Mouse (Mus musculus) midbrain, embryonic 14.5 days (tissue): Measurements from ENCODE around the gene Dab1. TPM values are rescaled to one million over a fixed set of nuclear protein-coding genes. Genes with fewer than 3 reads are reported as not detected.

Experiments used
- ATAC-seq: fragments of 200-750 bp; cut with Nextera tagmentation; 2 replicates; pipeline ENCODE4 v1.8.0; 2017; ENCODE audit warnings: moderate number of reproducible peaks, moderate library complexity; ENCODE audit not compliant: low FRiP score, low TSS enrichment
- DNase-seq: peaks from one replicate; pipeline ENCODE4 v3.0.0-alpha.2; 2015
- H3K27ac ChIP-seq: fragments of 300-500 bp; sonication (generic); replicated peaks from 2 replicates; pipeline ENCODE4 v1.5.1; 2014; ENCODE audit warnings: mild to moderate bottlenecking, low read depth, low read length, moderate library complexity
- H3K27me3 ChIP-seq: fragments of 300-500 bp; sonication (generic); 2 replicates; pipeline ENCODE4 v1.6.1; 2014; ENCODE audit warnings: low read length, control low read depth, mixed read lengths; ENCODE audit not compliant: control insufficient read depth, insufficient read depth
- H3K36me3 ChIP-seq: fragments of 300-500 bp; sonication (generic); 2 replicates; pipeline ENCODE4 v1.6.1; 2014; ENCODE audit warnings: low read length, control low read depth; ENCODE audit not compliant: control insufficient read depth, insufficient read depth
- H3K4me1 ChIP-seq: fragments of 300-500 bp; sonication (generic); 2 replicates; pipeline ENCODE4 v1.6.1; 2014; ENCODE audit warnings: mild to moderate bottlenecking, antibody characterized with exemption, low read length, control low read depth; ENCODE audit not compliant: control insufficient read depth, insufficient read depth
- H3K4me2 ChIP-seq: fragments of 300-500 bp; sonication (generic); 2 replicates; pipeline ENCODE4 v1.6.1; 2014; ENCODE audit warnings: mild to moderate bottlenecking, low read length, moderate library complexity
- H3K4me3 ChIP-seq: fragments of 300-500 bp; sonication (generic); replicated peaks from 2 replicates; pipeline ENCODE4 v1.5.1; 2014; ENCODE audit warnings: low read depth, low read length
- H3K9ac ChIP-seq: fragments of 300-500 bp; sonication (generic); replicated peaks from 2 replicates; pipeline ENCODE4 v1.6.1; 2014; ENCODE audit warnings: mild to moderate bottlenecking, low read length, moderate library complexity
- H3K9me3 ChIP-seq: fragments of 300-500 bp; sonication (generic); 2 replicates; pipeline ENCODE4 v1.6.1; 2016; ENCODE audit warnings: low read length, control low read depth, mixed read lengths; ENCODE audit not compliant: control insufficient read depth
- WGBS: fragments of 180-500 bp; shearing (Covaris S2); extraction: QIAGEN DNeasy Blood & Tissue Kit; methylation state at CpG from one replicate; pipeline ENCODE4 v1.1.7; 2014; 5-methylcytosine and 5-hydroxymethylcytosine counted together
- polyA plus RNA-seq: library from polyadenylated mRNA; unstranded; fragments of >200 nt; fragmentation: Nextera tagmentation; extraction: Ambion mirVana; gene quantifications from 2 replicates; pipeline ENCODE4 v1.2.1, GENCODE M21; 2014

Gene Dab1
- polyA plus RNA-seq, 1 experiment from 2014 or later = 146 TPM

- Histone ChIP-seq H3K27ac (no peak overlapping the region), H3K4me2 (no peak overlapping the region), H3K9ac (no peak overlapping the region), H3K27me3 (no peaks in the 10 kb centered on the region), H3K4me1 (0 out of 2 replicates have a peak, but pooled peaks cover 3% of the 10 kb centered on the region), H3K36me3 (no peaks in the 10 kb centered on the region), H3K4me3 (no peak overlapping the region), H3K9me3 (no peaks in the 10 kb centered on the region)
- no peak for ATAC-seq
- no peak for DNase-seq
- WGBS = 88% methylated on average over 6 of the region's 6 CpGs
Observed at GRCm38 (mm10) chr4:104668061-104668460, 1048.9 kb downstream of the Dab1 start.

GRCm38 (mm10) chr4:104669406-104669805, 1050.2 kb downstream of the Dab1 start:
- DNase-seq (no peak), ATAC-seq (no peak)
- no peaks in the 10 kb centered on the region for H3K9me3 ChIP-seq
- H3K27me3 ChIP-seq = no peaks in the 10 kb centered on the region
- no peak overlapping the region for H3K4me3 ChIP-seq
- no peak overlapping the region for H3K4me2 ChIP-seq
- H3K4me1 ChIP-seq = 0 out of 2 replicates have a peak, but pooled peaks cover 3% of the 10 kb centered on the region
- H3K9ac ChIP-seq = no peak overlapping the region
- 92% methylated on average over 3 of the region's 3 CpGs for WGBS
- no peak overlapping the region for H3K27ac ChIP-seq
- no peaks in the 10 kb centered on the region for H3K36me3 ChIP-seq

- H3K36me3 ChIP-seq = no peaks in the 10 kb centered on the region
- ATAC-seq = no peak
- DNase-seq = no peak
- H3K9ac ChIP-seq = no peak overlapping the region
- no peaks in the 10 kb centered on the region for H3K27me3 ChIP-seq
- 0 out of 2 replicates have a peak, but pooled peaks cover 3% of the 10 kb centered on the region for H3K4me1 ChIP-seq
- H3K4me2 ChIP-seq = no peak overlapping the region
- no peak overlapping the region for H3K4me3 ChIP-seq
- no peak overlapping the region for H3K27ac ChIP-seq
- H3K9me3 ChIP-seq = no peaks in the 10 kb centered on the region
Observed at GRCm38 (mm10) chr4:104670741-104671140, 1051.6 kb downstream of the Dab1 start.

GRCm38 (mm10) chr4:104673317-104673716, 1054.2 kb downstream of the Dab1 start:
- DNase-seq (no peak), ATAC-seq (no peak)
- Histone ChIP-seq H3K27ac (no peak overlapping the region), H3K9me3 (no peaks in the 10 kb centered on the region), H3K4me3 (no peak overlapping the region), H3K4me2 (no peak overlapping the region), H3K36me3 (no peaks in the 10 kb centered on the region), H3K27me3 (no peaks in the 10 kb centered on the region), H3K4me1 (0 out of 2 replicates have a peak, but pooled peaks cover 3% of the 10 kb centered on the region), H3K9ac (no peak overlapping the region)
- WGBS = 76% methylated on average over 3 of the region's 3 CpGs

- no peak for ATAC-seq
- H3K4me2 ChIP-seq = no peak overlapping the region
- H3K9ac ChIP-seq = no peak overlapping the region
- WGBS = 95% methylated on average over 5 of the region's 5 CpGs
- no peak overlapping the region for H3K4me3 ChIP-seq
- H3K9me3 ChIP-seq = no peaks in the 10 kb centered on the region
- H3K4me1 ChIP-seq = 0 out of 2 replicates have a peak, but pooled peaks cover 3% of the 10 kb centered on the region
- H3K27me3 ChIP-seq = no peaks in the 10 kb centered on the region
- H3K27ac ChIP-seq = no peak overlapping the region
- no peaks in the 10 kb centered on the region for H3K36me3 ChIP-seq
- DNase-seq = no peak
Observed at GRCm38 (mm10) chr4:104674706-104675105, 1055.5 kb downstream of the Dab1 start.

- no peaks in the 10 kb centered on the region for H3K9me3 ChIP-seq
- H3K36me3 ChIP-seq = no peaks in the 10 kb centered on the region; the same call in 1 of the 2 replicates
- 0 out of 2 replicates have a peak overlapping the region, but pooled peaks have one; percentile 0 for H3K27ac ChIP-seq
- no peak overlapping the region for H3K9ac ChIP-seq
- H3K4me3 ChIP-seq = no peak overlapping the region
- 81% methylated on average over 7 of the region's 7 CpGs for WGBS
- DNase-seq (no peak), ATAC-seq (no peak)
- no peak overlapping the region for H3K4me2 ChIP-seq
- H3K4me1 ChIP-seq = no peaks in the 10 kb centered on the region
- H3K27me3 ChIP-seq = no peaks in the 10 kb centered on the region
Observed at GRCm38 (mm10) chr4:104678234-104678633, 1059.1 kb downstream of the Dab1 start.

- H3K27ac ChIP-seq = no peak overlapping the region
- ATAC-seq = no peak
- 80% methylated on average over 4 of the region's 4 CpGs for WGBS
Observed at GRCm38 (mm10) chr4:104680475-104680874, 1061.3 kb downstream of the Dab1 start.

GRCm38 (mm10) chr4:104686137-104686809, 1067.1 kb downstream of the Dab1 start:
- H3K27me3 ChIP-seq = no peaks in the 10 kb centered on the region
- H3K4me1 ChIP-seq = peaks cover 42% of the 10 kb centered on the region
- peak overlapping the region; percentile 55 for H3K27ac ChIP-seq
- no peak overlapping the region for H3K4me2 ChIP-seq
- ATAC-seq (no peak), DNase-seq (peak; percentile 51)
- no peaks in the 10 kb centered on the region for H3K9me3 ChIP-seq
- H3K9ac ChIP-seq = no peak overlapping the region
- H3K4me3 ChIP-seq = no peak overlapping the region
- 0 out of 2 replicates have a peak, but pooled peaks cover 6% of the 10 kb centered on the region for H3K36me3 ChIP-seq
- WGBS = 66% methylated on average over 18 of the region's 18 CpGs

More at GRCm38 (mm10) chr4:104680475-104680874, 1061.3 kb downstream of the Dab1 start:
- Histone ChIP-seq H3K36me3 (no peaks in the 10 kb centered on the region; the same call in 1 of the 2 replicates), H3K4me2 (no peak overlapping the region), H3K9ac (no peak overlapping the region), H3K9me3 (no peaks in the 10 kb centered on the region), H3K27me3 (no peaks in the 10 kb centered on the region), H3K4me1 (no peaks in the 10 kb centered on the region), H3K4me3 (no peak overlapping the region)
- no peak for DNase-seq

- Histone ChIP-seq H3K27me3 (no peaks in the 10 kb centered on the region), H3K36me3 (0 out of 2 replicates have a peak, but pooled peaks cover 6% of the 10 kb centered on the region), H3K4me2 (no peak overlapping the region), H3K27ac (peak overlapping the region; percentile 60), H3K4me3 (no peak overlapping the region), H3K9me3 (no peaks in the 10 kb centered on the region), H3K4me1 (peaks cover 45% of the 10 kb centered on the region), H3K9ac (no peak overlapping the region)
- WGBS = 5% methylated on average over 3 of the region's 3 CpGs
- ATAC-seq (no peak; the same call in 1 of the 2 replicates), DNase-seq (peak; percentile 72)
Observed at GRCm38 (mm10) chr4:104689047-104689446, 1069.9 kb downstream of the Dab1 start.
